Mouse (Mus musculus): ENCODE data around the gene Myo3a. TPM values are rescaled to one million over a fixed set of nuclear protein-coding genes. Genes with fewer than 3 reads are reported as not detected.

Myo3a gene
- polyA plus RNA-seq, 1 experiment from 2014 or later: 0.22 TPM

Small RNA genes lying within 50 kb of the gene (microRNA-seq; reads per million reads assigned to microRNA genes)
- gene Gm23636: not detected
- gene Mir3967: not detected

Measured in stomach, embryonic 16.5 days (tissue).